Mouse (Mus musculus): Measurements from ENCODE around the gene Stum.

Gene Stum

DNA sequence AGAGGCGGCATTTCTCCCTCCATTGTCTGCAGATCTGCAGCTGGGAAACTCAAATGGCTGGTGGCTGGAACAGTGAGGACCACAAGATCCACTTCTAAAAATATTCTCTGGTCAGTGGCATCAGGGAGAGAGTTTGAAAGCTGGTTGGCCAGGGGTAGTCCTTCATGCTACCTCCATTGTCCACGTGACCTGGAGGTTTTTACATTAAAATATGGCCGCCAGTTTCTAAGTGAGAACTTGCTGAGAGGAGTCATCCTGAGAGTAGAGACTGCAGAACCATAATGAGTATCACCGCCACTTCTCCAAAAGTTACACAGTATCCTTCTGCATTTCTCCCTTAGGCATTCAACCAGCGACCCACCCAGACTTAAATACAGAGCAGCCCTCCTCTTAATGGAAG, 2.0 kb upstream of the Stum start:
- no peak for DNase-seq

DNA sequence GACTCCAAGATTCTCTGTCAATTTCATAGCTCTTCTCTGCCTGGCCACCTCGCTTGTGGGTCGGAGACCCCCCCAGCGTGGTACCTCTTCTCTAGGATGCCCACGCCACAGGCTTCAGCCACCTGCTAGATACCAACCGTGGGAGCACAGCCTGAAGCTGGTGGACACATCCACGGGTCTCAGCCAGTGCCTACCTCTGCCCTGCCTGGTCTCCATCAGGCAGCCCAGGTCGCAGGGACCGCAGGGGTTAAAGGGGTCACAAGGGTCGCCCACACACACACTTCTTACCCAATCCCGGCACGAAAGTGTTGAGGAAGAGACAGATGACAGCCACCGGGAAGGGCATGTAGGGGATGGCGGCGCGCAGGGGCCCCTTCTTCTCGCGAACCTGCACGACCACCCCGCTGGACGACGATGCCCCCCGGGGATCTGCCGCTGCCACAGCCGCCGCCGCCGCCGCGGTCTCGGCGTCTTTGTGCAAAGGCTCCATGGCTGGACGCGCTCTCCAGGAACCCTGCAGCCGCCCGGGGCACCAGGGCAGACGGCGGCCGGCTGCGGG, 385 bp downstream of the Stum start:
- DNase-seq = no peak

DNA sequence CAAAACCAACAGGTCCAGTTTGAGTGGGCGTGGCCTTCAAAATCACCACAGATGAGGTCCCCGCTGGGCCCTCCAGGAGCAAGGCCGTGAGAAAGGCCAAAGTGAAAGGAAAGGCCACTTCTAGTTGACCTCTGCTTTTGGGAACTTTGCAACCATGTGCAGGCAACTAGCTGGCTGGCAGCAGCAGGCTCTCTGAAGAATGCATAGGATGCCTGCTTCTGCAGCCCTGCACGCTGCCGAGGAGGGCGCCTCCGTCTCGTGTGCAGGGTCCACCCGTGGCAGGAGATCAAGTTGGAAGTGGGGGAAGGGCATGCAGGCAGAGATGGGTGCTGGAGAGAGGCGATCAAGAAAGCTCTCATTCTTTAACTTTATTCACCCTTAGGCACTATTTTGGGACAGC, 1.3 kb downstream of the Stum start:
- no peak for DNase-seq

DNA sequence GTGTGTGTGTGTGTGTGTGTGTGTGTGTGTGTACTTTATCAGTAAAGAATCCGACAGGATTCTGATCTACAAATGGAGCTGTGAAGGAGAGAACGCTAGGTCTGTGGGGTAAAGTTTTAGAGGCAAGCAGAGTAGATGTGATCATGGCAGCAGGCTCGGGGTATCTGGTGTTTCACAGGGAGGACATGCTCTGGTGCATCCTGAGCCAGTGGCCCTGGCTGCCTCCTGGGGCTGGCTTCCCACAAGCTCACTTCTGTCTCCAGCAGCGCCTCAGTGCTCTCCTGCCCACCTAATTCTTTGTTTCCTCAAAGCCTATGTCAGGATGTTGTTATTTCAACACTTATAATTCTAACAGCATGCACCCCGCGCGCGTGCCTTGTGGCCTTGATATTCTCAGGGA, 2.0 kb downstream of the Stum start:
- no peak for DNase-seq

DNA sequence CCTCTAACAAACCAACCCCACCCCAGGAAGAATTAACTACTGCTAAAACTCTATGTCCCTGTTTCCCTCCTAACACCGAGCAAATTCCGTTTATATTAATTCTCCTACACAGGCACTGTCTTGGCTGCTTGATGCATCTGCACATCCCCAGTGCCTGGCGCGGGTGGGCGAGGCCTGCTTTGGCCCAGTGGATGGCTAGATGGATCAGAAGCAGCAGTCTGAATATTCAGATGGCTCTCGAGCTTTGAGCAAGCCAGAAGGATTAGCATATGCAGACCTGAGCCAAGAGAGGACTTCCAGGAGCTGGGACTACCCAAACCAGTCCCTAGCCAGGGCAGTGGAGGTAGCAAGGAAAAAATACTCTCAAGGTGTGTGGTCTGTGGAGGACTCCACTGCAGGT, 3.0 kb downstream of the Stum start:
- no peak for DNase-seq

DNA sequence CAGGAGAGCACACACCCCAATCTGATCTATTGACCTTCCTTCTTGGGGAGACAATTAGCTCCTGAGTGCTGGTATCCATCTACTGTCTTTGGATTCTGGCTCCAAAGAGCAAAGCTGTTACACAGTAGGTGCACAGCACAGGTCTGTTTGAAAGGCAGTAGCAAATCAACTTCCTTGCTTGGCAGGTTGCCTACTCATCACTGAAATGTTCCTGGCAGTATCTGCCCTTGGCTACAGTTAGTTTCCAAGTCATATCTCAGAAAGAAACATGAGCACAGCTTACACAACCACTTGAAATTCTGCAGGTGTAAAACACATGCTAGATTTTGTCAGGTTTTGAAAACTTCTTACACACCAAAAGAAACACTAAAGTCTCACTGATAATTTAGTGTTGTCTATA, 9.7 kb downstream of the Stum start:
- DNase-seq = no peak

DNA sequence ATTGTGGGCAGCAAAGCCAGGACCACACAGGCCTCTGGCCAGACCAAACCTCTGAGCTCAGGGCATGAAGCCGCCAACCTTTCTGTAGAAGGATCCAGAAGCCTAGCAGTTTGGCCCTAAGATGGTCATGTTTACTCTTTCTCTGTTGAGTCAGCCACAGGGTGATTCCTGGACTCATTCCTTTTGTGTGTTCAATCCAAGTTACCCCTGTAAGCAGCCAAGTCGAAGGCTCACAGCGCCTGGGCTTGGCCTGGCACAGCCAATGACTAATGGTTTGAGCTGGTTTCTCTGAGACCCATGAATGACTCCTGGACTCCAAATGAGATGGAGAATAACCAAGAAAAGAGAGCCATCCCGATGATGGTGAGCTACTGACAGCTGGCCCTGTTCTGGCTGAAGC, 15.3 kb downstream of the Stum start:
- no peak for DNase-seq

DNA sequence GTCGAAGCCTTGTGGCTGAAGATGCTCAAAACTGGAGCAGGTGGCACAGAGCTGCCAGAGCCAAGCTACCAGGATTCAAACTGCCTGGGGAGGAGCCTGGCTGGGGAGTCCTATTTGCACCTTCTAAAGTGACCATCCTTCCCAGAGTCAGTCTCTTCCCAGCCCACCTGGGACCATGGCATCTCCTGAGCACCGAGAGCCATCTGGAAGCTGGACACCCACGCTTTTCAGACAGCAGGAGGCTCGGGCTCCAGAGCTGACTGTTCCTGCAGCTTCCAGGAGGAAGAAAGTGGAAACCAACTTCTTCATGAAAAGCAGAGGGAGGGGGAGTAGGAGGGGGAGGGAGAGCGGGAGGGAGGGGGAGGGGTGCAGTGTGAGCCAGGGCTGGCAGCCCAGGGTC, 17.7 kb downstream of the Stum start:
- no peak for DNase-seq

DNA sequence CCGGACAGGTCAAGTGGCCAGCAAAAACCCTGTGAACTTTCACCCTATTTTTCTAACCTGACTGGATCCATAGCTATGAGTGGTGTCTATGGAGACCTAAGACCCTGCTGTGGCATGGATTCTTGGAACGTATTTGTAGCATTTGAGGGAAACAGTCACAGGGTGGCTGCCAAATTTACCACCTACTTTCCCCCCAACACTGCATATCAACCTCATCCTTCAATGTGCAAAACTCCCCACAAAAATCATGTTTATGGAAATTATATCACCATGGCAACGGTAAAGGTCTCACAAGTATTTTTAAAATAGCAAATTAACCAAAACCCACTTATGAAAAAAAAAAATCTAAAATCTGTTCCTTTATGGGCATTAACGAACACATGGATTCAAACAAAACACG, 18.9 kb downstream of the Stum start:
- DNase-seq = no peak

DNA sequence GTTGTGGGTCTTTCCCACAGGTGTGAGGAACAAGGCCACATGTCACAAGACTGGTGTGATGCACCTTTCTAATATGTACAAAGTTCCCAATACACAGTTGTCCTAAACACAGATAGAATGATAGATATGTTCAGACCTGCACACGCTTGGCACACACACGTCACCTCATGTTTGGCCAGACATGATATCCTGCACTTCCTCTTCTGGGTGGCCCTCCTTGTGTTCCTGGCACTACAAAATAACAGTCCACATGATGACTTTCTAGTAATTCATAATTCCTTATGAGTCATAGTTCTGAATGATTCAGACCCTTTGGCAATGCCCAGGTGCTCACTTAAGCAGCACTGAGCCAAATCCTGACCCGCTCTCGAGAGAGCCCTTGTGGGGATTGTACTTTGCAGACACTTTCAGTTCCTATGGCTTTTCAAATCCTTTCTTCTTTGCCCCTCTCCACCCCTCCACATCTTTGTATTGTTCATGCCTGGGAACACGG, 20.3 kb downstream of the Stum start:
- DNase-seq = no peak

DNA sequence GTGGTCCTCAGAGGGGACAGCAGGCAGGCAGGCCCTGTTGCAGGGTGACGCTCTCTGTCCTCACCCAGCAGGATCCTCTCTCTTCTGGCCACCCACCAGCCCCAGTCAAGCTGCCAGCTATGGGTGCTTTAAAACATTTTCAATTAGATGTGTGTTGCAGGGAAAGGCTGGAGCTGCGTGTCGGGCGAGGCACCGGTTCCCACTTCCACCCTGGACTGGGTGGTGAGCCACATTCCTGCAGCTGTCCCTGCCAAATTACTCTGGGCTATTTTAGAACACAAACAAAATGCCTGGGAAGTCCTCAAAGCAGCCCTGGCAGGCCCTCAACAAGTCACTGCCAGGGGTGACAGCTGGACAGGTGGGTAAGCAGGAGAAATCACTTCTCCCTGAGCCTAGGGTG, 20.9 kb downstream of the Stum start:
- no peak for DNase-seq

DNA sequence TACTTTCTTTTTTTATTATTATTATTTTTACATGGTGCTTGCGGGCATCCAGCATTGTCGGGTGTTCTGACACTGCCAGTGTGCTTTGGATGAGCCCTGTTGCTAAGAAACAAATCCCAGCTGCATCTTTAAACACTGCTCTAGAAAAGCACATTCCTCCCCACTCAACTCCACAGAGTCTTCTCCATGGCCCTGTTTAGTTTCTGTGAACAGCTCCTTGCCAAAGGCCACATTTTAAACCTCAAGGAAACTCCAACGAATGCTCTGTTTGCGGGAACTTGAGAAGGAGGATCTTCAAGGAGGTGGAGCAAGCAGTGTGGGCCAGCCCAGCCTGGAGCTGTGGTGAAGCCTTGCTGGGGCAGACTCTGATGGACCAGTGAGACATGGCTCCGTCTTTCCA, 22.6 kb downstream of the Stum start:
- no peak for DNase-seq

DNA sequence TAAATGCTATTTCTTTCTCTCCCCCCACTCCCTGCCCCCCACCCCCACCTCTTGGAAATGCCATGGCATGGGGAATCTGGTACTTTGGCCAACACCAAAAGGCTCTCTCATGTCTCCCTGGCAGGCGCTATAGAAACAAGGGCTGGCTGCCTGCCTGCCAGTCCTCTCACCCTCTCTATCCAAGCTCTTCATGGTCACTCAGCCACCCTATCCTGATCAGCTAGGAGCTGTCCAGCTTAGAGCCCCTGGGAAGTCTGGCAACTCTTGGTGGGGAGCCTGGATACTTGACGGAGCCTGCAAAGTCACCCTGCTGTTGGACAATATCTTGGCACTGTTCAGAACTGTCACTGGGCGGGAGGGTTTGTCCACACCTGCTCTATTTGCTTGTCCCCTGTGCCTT, 24.6 kb downstream of the Stum start:
- DNase-seq = no peak

DNA sequence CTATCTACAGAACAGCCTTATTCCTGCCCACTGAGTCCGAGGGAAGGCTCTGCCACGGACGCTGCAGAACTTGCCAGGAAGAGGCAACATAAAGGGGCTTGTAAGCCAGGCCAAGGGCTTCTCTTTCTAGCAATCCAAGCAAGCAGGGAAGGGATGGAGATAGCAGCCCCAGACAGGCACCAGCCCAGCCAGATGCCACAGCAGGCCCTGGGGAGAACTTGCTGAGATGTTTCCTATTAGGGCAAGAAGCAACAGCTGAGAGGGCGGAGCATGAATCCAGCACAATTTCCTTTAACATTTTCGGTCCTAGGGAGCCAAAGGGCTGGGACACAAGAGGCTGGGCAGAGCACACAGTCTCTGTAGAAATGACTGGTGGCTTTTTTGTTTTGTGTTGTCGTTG, 25.0 kb downstream of the Stum start:
- no peak for DNase-seq

DNA sequence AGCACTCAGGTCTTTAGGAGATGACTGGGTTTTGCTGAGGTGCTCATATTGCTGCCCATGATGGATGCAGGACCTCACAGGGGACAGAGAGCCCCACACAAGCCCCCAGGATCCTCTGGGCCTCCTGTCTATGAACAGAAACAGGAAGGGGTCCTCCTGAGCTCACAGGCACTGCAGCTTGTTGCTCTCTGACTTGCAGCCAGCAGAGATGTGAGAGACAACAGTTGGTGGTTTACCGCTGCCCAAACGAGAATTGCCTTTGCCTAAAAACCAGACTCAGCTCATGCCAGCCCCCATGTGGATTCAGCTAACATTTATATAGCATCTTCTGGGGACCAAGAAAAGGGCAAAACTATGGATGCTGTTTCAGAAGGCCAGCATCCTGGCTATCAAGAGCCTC, 33.7 kb downstream of the Stum start:
- DNase-seq = no peak

DNA sequence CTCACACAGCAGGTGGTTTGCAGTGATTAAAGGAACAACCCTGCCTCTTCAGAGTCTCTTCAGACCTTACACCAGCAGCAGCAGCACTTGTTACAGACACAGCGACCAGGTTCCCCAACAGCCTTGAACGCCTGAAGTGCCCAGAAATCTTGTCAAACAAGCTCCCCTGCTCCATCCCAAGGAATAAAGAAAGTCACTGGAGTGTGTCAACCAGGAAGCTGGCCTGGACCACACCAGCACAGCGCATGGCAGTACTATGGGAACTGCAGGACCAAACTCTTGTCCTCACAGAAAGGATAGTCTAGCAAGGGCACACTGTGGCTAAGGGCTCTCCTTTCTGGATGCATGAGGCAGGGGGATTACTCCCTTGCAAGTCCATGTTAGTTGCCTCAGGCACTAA, 38.9 kb downstream of the Stum start:
- no peak for DNase-seq

DNA sequence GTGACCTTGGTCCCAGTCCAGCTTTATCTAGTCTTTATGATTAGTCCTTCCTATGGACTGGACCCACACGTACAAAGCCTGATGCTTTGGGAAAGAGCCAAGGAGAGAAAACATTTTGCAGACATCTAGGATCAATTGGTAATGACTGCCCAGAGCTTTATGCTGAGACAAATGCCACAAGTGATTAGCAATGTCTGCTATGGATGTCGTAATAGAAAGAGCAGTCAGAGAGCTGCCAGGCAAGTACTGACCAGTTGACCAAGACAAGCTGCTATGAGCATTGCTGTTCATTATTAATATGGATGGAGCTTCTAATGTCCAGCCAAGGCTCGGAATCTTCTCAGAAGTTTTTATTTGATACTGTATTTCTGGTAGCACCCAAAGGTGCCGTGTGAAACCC, 43.8 kb downstream of the Stum start:
- no peak for DNase-seq

DNA sequence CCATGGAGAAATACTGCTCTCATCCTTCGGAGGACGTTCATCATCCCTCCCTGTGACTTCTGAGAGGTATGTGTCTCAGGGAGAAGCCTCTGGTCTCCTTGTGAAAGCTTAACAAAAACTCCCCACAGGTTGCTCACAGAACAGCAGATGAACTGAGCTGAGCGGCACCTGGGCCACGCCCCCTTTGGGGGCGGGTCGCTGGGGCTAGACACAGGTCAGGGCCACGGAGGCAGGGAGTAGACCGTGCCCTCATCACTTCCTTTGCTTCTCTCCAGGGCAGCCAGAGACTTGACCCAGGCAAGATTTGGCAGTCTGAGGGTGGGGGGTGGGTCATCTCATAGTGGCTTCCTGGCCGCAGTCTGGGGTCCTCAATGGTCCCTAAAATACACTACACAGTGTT, 48.4 kb downstream of the Stum start:
- no peak for DNase-seq

DNA sequence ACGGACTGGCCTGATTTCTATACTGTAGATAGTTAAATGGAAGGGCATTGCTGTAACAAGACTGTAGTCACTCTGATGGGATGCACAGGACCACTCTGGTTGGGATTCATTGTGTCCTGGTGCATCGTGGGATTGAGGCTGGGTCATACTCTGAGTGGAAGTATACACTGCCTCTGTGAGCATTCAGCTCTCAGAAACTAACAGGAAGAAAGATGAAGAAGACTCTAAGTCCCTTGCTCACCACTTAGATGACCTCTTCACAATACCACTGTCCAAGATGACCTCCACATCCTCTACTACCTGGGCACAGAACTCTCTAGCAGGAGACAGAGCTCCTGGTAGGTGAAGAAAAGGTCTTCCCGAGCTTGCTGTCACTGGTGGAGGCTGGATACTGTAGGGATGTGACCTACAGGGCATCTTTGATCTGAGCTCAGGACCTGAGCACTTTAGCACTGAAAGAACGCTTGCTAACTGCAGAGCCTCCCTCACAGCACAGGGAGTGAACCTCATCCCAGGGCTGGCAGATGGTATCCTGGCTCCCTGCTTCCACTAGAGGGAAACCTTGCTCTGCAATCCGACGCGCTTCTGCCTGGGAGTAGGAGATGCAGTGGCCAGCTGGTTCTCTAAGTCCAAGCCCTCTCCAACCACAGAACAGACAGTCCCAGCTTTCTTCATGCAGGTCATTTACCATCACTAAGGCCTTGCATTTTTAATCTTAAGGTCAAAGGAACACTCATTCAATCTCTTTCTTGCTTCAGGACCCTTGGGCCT, 49.3 kb downstream of the Stum start:
- DNase-seq = peak; percentile 34

DNA sequence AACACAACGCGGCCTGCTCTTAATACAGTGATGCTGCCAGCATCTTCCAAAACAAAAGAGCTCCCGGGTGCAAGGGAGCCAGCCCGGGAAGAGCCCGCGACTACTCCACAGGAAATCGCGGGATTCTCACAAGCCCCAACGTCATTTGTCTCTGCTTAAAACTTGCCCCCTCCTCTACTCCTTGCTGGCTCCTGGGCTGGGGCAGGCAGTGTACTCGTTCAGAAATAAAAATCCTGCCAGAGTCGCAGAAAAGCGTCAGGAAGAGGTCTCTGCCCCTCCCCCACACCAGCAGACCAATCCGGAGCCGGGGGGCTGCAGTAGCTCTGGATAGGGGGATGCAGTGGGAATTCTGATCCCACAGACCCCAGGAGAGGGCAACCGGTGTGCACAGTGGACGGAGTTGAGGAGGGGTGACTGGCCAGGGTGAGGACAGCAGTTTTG, 50.2 kb downstream of the Stum start:
- no peak for DNase-seq

DNA sequence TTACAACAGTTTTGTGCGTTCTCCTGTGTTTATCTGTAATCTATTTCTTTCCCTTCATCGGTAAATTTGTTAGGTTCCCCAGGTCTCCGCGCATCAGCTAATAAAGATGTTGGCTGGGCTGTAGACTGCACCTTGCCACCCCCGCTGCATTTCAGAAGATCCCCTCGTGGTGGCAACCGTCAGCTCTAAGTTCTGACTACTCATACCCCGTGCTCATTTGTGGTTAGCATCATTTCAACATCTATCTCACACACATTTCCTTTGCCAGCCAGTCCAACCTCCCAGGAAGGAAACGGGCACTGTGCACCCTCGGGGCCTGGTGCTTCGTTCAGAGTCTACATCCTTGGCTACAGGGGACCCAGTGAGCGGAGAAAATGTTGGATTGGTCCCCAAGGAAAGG, 51.5 kb downstream of the Stum start:
- peak; percentile 77 for DNase-seq

DNA sequence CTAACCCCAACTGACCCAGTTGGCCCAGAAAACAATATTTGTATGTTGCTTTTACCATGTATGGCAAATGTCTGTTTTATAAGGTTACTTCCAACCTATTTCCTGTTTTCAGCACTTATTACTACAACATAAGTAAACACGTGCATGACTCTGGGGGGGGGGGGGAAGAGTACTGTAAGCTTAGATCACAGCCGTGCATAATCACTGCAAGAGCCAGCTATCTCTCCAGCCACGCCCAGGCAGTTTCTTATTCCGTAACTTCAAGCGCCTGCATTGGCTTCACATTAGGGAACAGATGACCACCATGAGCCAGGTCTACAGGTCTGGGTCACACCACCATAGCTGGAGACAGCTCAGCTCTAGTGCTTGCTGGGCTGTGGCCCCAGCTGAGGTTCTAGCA, 53.5 kb downstream of the Stum start:
- no peak for DNase-seq

DNA sequence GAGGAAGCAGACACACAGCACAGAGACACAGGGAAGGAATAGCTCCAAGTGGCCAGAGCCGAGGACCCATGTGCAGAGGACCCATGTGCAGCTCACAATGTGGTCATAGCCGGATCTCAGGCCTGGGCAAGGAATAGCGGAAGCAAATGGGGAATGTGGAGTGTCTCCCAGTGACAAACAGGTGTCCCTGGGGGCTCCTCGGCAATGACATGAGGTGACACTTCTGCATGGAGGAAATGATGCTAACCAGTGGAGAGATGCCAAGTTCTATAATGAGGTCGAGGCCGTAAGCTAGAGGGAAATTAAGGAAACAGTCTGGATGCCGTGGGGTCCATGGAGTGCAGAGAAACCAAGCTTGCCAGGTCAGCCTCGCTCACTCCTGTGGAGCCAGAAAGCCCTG, 54.4 kb downstream of the Stum start:
- no peak for DNase-seq

DNA sequence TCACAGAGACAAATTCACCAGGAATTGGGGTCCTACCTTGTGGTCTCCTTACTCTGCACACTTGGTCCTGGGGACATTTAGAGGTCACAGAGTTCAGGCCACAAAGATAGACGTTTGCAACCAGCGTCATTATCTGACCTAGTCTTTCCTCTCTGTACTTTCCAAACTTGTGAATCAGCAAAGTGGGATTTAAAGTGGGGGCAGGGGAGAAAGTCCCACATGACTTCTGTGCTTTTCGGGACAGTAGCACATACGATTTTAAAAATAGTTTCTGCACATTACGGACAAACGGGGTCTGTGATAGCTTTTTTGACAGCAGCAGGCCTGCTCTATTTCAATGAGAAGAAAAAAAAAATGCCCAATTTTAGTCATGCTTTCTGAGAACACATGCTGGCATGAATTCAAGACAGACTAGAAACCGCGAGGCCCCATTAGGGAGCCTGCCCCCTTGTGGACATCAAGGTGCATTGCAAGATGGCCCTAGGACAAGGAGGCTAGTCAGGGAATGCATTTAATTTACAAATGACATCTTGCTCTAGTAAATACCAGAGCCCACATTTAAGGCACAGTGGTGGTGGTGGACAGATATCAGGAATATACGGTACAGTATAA, 55.1 kb downstream of the Stum start:
- peak; percentile 64 for DNase-seq

DNA sequence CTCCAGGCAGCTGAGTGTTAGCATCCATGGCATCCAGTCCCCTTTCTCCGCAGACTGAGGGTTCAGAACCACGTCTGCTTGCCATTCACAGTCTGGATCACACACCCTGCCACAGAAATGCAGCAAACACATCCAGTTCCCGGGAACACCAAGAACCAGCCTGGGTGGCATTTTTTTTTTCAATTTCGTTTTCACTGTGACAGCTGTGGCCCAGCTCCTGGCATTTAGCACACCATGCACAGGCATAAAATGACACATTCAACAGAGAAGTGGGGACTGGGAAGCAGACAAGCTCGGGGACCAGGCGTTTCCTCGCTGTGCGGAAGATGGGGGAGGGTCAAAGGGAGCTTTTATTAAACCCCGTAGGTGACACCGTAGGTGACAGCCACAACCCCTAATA, 55.6 kb downstream of the Stum start:
- DNase-seq = no peak
